Mouse (Mus musculus) embryonic facial prominence, embryonic 13.5 days (tissue): Measurements from ENCODE around the gene Dab1. TPM values are rescaled to one million over a fixed set of nuclear protein-coding genes. Genes with fewer than 3 reads are reported as not detected.

Source experiments
- ATAC-seq: fragments of 200-750 bp; cut with Nextera tagmentation; 2 replicates; pipeline ENCODE4 v1.8.0; 2017; ENCODE audit warnings: low read depth; ENCODE audit not compliant: insufficient number of reproducible peaks, insufficient read depth, low FRiP score, low TSS enrichment
- H3K27ac ChIP-seq: fragments of 300-500 bp; sonication (generic); 2 replicates; pipeline ENCODE4 v1.5.1; 2015; ENCODE audit warnings: moderate library complexity, mild to moderate bottlenecking, inconsistent platforms
- H3K27me3 ChIP-seq: fragments of 300-500 bp; sonication (generic); 2 replicates; pipeline ENCODE4 v1.6.1; 2015; ENCODE audit warnings: mild to moderate bottlenecking, inconsistent platforms
- H3K36me3 ChIP-seq: fragments of 300-500 bp; sonication (generic); 2 replicates; pipeline ENCODE4 v1.6.1; 2015; ENCODE audit warnings: mild to moderate bottlenecking, inconsistent platforms
- H3K4me1 ChIP-seq: fragments of 300-500 bp; sonication (generic); 2 replicates; pipeline ENCODE4 v1.6.1; 2015; ENCODE audit warnings: inconsistent platforms
- H3K4me2 ChIP-seq: fragments of 300-500 bp; sonication (generic); 2 replicates; pipeline ENCODE4 v1.6.1; 2015; ENCODE audit warnings: moderate library complexity, mild to moderate bottlenecking, inconsistent platforms
- H3K4me3 ChIP-seq: fragments of 300-500 bp; sonication (generic); 2 replicates; pipeline ENCODE4 v1.5.1; 2015; ENCODE audit warnings: mild to moderate bottlenecking, inconsistent platforms
- H3K9ac ChIP-seq: fragments of 300-500 bp; sonication (generic); 2 replicates; pipeline ENCODE4 v1.6.1; 2015; ENCODE audit warnings: mild to moderate bottlenecking, inconsistent platforms
- H3K9me3 ChIP-seq: fragments of 300-500 bp; sonication (generic); 2 replicates; pipeline ENCODE4 v1.6.1; 2016; ENCODE audit warnings: inconsistent platforms
- WGBS: fragments of 180-500 bp; shearing (Covaris S2); methylation state at CpG from one replicate; pipeline ENCODE4 v1.1.7; 2015; ENCODE audit warnings: mixed read lengths; 5-methylcytosine and 5-hydroxymethylcytosine counted together
- polyA plus RNA-seq: library from polyadenylated mRNA; unstranded; fragments of >200 nt; fragmentation: Nextera tagmentation; extraction: Ambion mirVana; gene quantifications from 2 replicates; pipeline ENCODE4 v1.2.1, GENCODE M21; 2015

Dab1 gene
- polyA plus RNA-seq, 1 experiment from 2014 or later = 17.3 TPM

- Histone ChIP-seq H3K4me2 (no peak overlapping the region), H3K27me3 (no peaks in the 10 kb centered on the region), H3K36me3 (no peaks in the 10 kb centered on the region), H3K9me3 (no peaks in the 10 kb centered on the region), H3K9ac (no peak overlapping the region), H3K4me1 (no peaks in the 10 kb centered on the region), H3K4me3 (no peak overlapping the region), H3K27ac (no peak overlapping the region)
- 83% methylated on average over 6 of the region's 6 CpGs for WGBS
- no peak for ATAC-seq
Observed at GRCm38 (mm10) chr4:104283906-104284305, 664.7 kb downstream of the Dab1 start.

GRCm38 (mm10) chr4:104288401-104288800 lies 669.2 kb downstream of the Dab1 start:
- H3K9ac ChIP-seq = no peak overlapping the region
- WGBS = 79% methylated on average over 3 of the region's 3 CpGs

GRCm38 (mm10) chr4:104301764-104302163 lies 682.6 kb downstream of the Dab1 start:
- no peaks in the 10 kb centered on the region for H3K9me3 ChIP-seq
- 59% methylated on average over 3 of the region's 3 CpGs for WGBS
- ATAC-seq = no peak

More at GRCm38 (mm10) chr4:104288401-104288800, 669.2 kb downstream of the Dab1 start:
- ATAC-seq = no peak
- Histone ChIP-seq H3K36me3 (no peaks in the 10 kb centered on the region), H3K4me3 (no peak overlapping the region), H3K27me3 (no peaks in the 10 kb centered on the region), H3K9me3 (no peaks in the 10 kb centered on the region), H3K27ac (no peak overlapping the region), H3K4me2 (no peak overlapping the region), H3K4me1 (no peaks in the 10 kb centered on the region)

GRCm38 (mm10) chr4:104302996-104303652 lies 684.0 kb downstream of the Dab1 start:
- Histone ChIP-seq H3K9me3 (no peaks in the 10 kb centered on the region), H3K36me3 (no peaks in the 10 kb centered on the region), H3K4me2 (no peak overlapping the region), H3K4me3 (no peak overlapping the region), H3K27me3 (peaks cover 4% of the 10 kb centered on the region; the same call in 1 of the 2 replicates), H3K9ac (no peak overlapping the region), H3K4me1 (no peaks in the 10 kb centered on the region), H3K27ac (no peak overlapping the region)
- WGBS = 60% methylated on average over 10 of the region's 10 CpGs
- no peak for ATAC-seq

More at GRCm38 (mm10) chr4:104301764-104302163, 682.6 kb downstream of the Dab1 start:
- Histone ChIP-seq H3K9ac (no peak overlapping the region), H3K36me3 (no peaks in the 10 kb centered on the region), H3K27ac (no peak overlapping the region), H3K27me3 (peaks cover 4% of the 10 kb centered on the region; the same call in 1 of the 2 replicates), H3K4me1 (no peaks in the 10 kb centered on the region), H3K4me2 (no peak overlapping the region), H3K4me3 (no peak overlapping the region)

GRCm38 (mm10) chr4:104307781-104308180 lies 688.6 kb downstream of the Dab1 start:
- Histone ChIP-seq H3K36me3 (no peaks in the 10 kb centered on the region), H3K27ac (no peak overlapping the region), H3K4me1 (no peaks in the 10 kb centered on the region), H3K4me3 (no peak overlapping the region), H3K9me3 (no peaks in the 10 kb centered on the region), H3K4me2 (no peak overlapping the region), H3K27me3 (peaks cover 4% of the 10 kb centered on the region; the same call in 1 of the 2 replicates), H3K9ac (no peak overlapping the region)
- 66% methylated on average over 2 of the region's 2 CpGs for WGBS
- ATAC-seq = no peak

GRCm38 (mm10) chr4:104326221-104326620 lies 707.1 kb downstream of the Dab1 start:
- no peak for ATAC-seq
- Histone ChIP-seq H3K9ac (no peak overlapping the region), H3K27me3 (no peaks in the 10 kb centered on the region), H3K9me3 (no peaks in the 10 kb centered on the region), H3K4me2 (no peak overlapping the region), H3K36me3 (no peaks in the 10 kb centered on the region), H3K4me1 (no peaks in the 10 kb centered on the region), H3K27ac (no peak overlapping the region), H3K4me3 (no peak overlapping the region)
- 57% methylated on average over 5 of the region's 5 CpGs for WGBS

GRCm38 (mm10) chr4:104331896-104332295 lies 712.7 kb downstream of the Dab1 start:
- Histone ChIP-seq H3K4me3 (no peak overlapping the region), H3K9me3 (no peaks in the 10 kb centered on the region), H3K4me1 (no peaks in the 10 kb centered on the region), H3K36me3 (no peaks in the 10 kb centered on the region), H3K4me2 (no peak overlapping the region), H3K27me3 (peaks cover 3% of the 10 kb centered on the region; the same call in 1 of the 2 replicates), H3K9ac (no peak overlapping the region), H3K27ac (no peak overlapping the region)
- no peak for ATAC-seq
- WGBS = 55% methylated on average over 6 of the region's 6 CpGs

- no peak for ATAC-seq
- no peaks in the 10 kb centered on the region for H3K9me3 ChIP-seq
- H3K36me3 ChIP-seq = no peaks in the 10 kb centered on the region
- no peak overlapping the region for H3K9ac ChIP-seq
- WGBS = 63% methylated on average over 3 of the region's 3 CpGs
- H3K4me1 ChIP-seq = no peaks in the 10 kb centered on the region
- no peak overlapping the region for H3K4me3 ChIP-seq
- H3K4me2 ChIP-seq = no peak overlapping the region
- H3K27me3 ChIP-seq = peaks cover 3% of the 10 kb centered on the region; the same call in 1 of the 2 replicates
- H3K27ac ChIP-seq = no peak overlapping the region
Observed at GRCm38 (mm10) chr4:104332399-104332798, 713.2 kb downstream of the Dab1 start.

- Histone ChIP-seq H3K4me3 (no peak overlapping the region), H3K4me2 (no peak overlapping the region), H3K9ac (no peak overlapping the region), H3K27ac (no peak overlapping the region), H3K27me3 (peaks cover 3% of the 10 kb centered on the region; the same call in 1 of the 2 replicates), H3K4me1 (no peaks in the 10 kb centered on the region), H3K9me3 (no peaks in the 10 kb centered on the region), H3K36me3 (no peaks in the 10 kb centered on the region)
- 78% methylated on average over 10 of the region's 10 CpGs for WGBS
- ATAC-seq = no peak
Observed at GRCm38 (mm10) chr4:104337279-104337678, 718.1 kb downstream of the Dab1 start.

- H3K4me3 ChIP-seq = no peak overlapping the region
- 90% methylated on average over 2 of the region's 2 CpGs for WGBS
- H3K27me3 ChIP-seq = 0 out of 2 replicates have a peak, but pooled peaks cover under 1% of the 10 kb centered on the region
- H3K9me3 ChIP-seq = no peaks in the 10 kb centered on the region
- no peak overlapping the region for H3K27ac ChIP-seq
- H3K36me3 ChIP-seq = no peaks in the 10 kb centered on the region
- H3K4me1 ChIP-seq = no peaks in the 10 kb centered on the region
- no peak for ATAC-seq
- H3K9ac ChIP-seq = no peak overlapping the region
- no peak overlapping the region for H3K4me2 ChIP-seq
Observed at GRCm38 (mm10) chr4:104338382-104338781, 719.2 kb downstream of the Dab1 start.

- Histone ChIP-seq H3K27ac (no peak overlapping the region), H3K27me3 (peaks cover 30% of the 10 kb centered on the region), H3K9ac (no peak overlapping the region), H3K36me3 (no peaks in the 10 kb centered on the region), H3K9me3 (no peaks in the 10 kb centered on the region), H3K4me2 (no peak overlapping the region), H3K4me1 (peaks cover 1% of the 10 kb centered on the region; the same call in 1 of the 2 replicates), H3K4me3 (no peak overlapping the region)
- WGBS = 74% methylated on average over 1 of the region's 1 CpGs
- no peak for ATAC-seq
Observed at GRCm38 (mm10) chr4:104361345-104361744, 742.2 kb downstream of the Dab1 start.

- H3K9me3 ChIP-seq = no peaks in the 10 kb centered on the region
- no peak overlapping the region for H3K27ac ChIP-seq
- no peaks in the 10 kb centered on the region for H3K36me3 ChIP-seq
- H3K9ac ChIP-seq = peak overlapping the region; percentile 71; the same call in 1 of the 2 replicates
- 4% methylated on average over 8 of the region's 8 CpGs for WGBS
- ATAC-seq = no peak
- H3K4me2 ChIP-seq = peak overlapping the region; percentile 97
- peak overlapping the region; percentile 66 for H3K4me3 ChIP-seq
- peaks cover 25% of the 10 kb centered on the region for H3K4me1 ChIP-seq
- peaks cover 76% of the 10 kb centered on the region for H3K27me3 ChIP-seq
Observed at GRCm38 (mm10) chr4:104366491-104366890, 747.3 kb downstream of the Dab1 start.
